Mouse (Mus musculus): ENCODE measurements around the gene Adam25. TPM values are rescaled to one million over a fixed set of nuclear protein-coding genes. Genes with fewer than 3 reads are reported as not detected.
"Not testable (repeated sequence)": the region's sequence is repeated elsewhere in the genome, so short reads cannot be mapped to it uniquely, and the experiment has no call there.

Adam25 gene
- not detected for total RNA-seq (2021)

DNA sequence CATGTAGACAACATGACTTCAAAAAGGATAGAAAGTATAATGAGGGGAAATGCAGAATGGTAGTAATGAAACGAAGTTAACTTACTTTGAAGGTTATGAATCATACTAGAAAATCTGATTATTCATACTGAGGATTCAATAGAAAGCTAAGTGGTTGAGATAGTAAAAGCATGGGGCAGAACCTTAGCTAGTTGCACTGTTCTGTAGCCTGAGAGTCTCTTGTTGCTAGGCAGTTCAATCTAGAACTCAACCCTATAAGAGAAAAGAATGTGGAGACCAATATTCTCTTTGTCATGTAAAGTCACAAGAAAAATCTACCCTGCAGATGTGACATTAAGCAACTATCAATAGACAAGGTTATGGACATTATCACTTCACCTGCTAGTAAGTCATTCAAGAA lies at the start of gene Adam25:
Adam25 (plus strand) TSS at position 301 of the 400 bp plus-strand sequence.
- DNase-seq (ENCODE audit: extremely low spot score in 1 of 2, low spot score in 1 of 2), result not testable (repeated sequence)

DNA sequence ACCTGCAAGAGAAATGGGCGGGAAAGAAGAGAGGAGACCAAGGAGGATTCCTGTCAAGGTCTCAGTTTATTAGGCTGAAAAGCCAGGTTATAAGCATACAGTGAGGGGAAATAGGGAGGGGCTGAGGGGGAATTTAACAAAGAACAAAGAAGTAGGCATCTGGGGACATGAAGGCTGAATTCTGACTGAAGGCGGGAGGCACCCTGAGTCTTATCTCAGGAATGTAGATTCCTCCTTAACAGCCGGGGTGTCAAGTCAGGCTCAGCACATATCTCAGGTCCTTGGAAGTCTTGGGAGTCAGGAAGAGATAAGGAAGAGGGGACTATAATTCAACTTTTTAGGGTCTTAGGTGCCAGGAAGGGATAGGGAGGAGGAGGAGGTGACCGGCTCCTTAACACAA lies 36.6 kb upstream of the Adam25 start:
- DNase-seq (ENCODE audit: extremely low spot score in 1 of 2, low spot score in 1 of 2), result not testable (repeated sequence)

DNA sequence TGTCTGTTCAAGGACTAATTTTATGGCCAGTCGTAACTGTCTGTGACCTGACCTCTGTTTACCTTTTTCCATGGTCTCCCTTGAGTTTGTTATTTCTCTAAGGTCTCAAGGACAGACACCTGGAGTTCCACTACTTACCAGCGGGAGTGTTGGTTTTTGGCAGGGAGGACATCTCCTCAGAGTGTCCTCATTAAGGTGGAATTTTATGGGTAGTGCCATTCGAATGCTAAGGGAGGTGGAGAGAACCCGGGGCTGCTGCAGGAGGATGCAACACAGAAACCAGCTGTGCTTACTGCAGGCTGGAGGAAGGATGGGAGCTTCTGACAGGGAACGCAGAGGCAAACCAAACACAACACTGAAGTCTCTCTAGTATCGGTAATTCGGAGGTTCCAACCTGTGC lies 36.0 kb upstream of the Adam25 start:
- no peak for DNase-seq (ENCODE audit: extremely low spot score in 1 of 2, low spot score in 1 of 2)

DNA sequence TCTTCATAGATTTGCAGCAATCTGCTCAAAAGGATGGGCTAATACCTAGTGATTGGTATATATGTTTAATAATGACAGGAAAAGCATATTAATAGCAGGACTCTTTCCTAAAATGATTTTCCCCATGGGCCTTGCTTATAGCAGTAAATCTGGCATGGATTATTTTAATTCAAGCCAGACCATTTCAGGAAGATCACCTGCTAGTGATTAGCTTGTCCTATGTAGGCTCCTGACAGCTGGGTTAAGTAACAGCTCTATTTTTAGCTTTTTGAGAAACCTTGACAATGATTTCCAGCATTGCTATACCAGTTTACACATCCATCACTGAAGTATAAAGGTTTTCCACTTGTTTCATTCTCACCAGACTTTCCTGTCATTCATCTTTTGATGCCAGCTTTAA lies 31.3 kb downstream of the Adam25 start:
- no peak for DNase-seq (ENCODE audit: extremely low spot score in 1 of 2, low spot score in 1 of 2)

GRCm38 (mm10) chr8:40792973-40793372 lies 41.0 kb downstream of the Adam25 start, which contains the start of gene Adam20:
Adam20 (plus strand) TSS chr8:40793273.
- not testable (repeated sequence) for DNase-seq (ENCODE audit: extremely low spot score in 1 of 2, low spot score in 1 of 2)

DNA sequence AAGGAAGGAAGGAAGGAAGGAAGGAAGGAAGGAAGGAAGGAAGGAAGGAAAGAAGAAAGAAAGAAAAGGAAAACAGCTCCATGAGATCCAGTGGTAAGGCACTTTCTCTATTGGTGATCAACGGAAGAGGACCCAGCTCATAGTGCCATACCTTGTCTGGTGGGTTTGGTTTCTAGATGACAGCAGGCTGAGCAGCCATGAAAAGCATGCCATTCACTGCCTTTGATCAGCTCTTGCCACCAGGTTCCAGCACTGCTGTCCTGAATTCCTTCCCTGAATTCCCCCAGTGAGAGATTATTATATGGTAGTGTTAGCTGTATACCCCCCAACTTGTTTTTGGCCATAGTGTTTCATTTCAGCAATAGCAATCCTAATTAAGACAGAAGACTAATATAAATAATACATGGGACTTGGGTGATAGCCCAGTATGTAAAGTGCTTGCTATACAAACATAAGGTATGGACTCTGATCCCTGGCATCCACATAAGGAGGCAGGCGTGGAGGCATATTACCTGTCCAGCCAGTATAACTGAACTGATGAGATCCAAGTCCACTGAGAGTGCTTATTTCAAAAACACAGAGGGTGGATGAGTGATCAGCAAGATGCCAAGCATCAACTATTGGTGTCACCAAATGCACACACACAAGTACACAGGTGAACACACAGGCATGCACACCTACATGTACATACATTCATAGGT lies 51.5 kb downstream of the Adam25 start:
- no peak for DNase-seq (ENCODE audit: extremely low spot score in 1 of 2, low spot score in 1 of 2)

Other genes with a start within 250 kb of the Adam25 start
- gene Adam24, start 77.1 kb upstream of the Adam25 start, total RNA-seq (2021), result not detected
- gene Adam20, start 41.1 kb downstream of the Adam25 start, total RNA-seq (2021), result not detected
- not detected for gene Adam39, start 70.8 kb downstream of the Adam25 start, total RNA-seq (2021)

Data from layer of hippocampus, postnatal 25 days (tissue).